Mouse (Mus musculus) myocyte (in vitro differentiated cells): Measurements from ENCODE around the gene Gm11492. TPM values are rescaled to one million over a fixed set of nuclear protein-coding genes. Genes with fewer than 3 reads are reported as not detected.

ENCODE experiments used
- H3K27me3 ChIP-seq: one replicate; pipeline ENCODE4 v1.6.1; 2011; ENCODE audit not compliant: control insufficient read depth, insufficient read depth, insufficient read length
- H3K36me3 ChIP-seq: one replicate; pipeline ENCODE4 v1.6.1; 2011; ENCODE audit not compliant: control insufficient read depth, insufficient read depth
- H3K4me2 ChIP-seq: one replicate; pipeline ENCODE4 v1.6.1; 2011; ENCODE audit warnings: low read depth, control low read depth
- H3K4me3 ChIP-seq: one replicate; pipeline ENCODE4 v1.5.1; 2011; ENCODE audit warnings: mild to moderate bottlenecking, control low read depth, moderate library complexity
- H3K79me2 ChIP-seq: one replicate; pipeline ENCODE4 v1.6.1; 2011; ENCODE audit not compliant: control insufficient read depth, insufficient read depth
- H3ac ChIP-seq: one replicate; pipeline ENCODE4 v1.6.1; 2011; ENCODE audit not compliant: control insufficient read depth, insufficient read length
- CEBPB ChIP-seq: IDR thresholded peaks from 2 replicates; pipeline ENCODE4 v1.6.1; 2011; ENCODE audit warnings: mild to moderate bottlenecking, moderate library complexity; ENCODE audit not compliant: poor library complexity, insufficient read depth, severe bottlenecking
- E2F4 ChIP-seq: IDR thresholded peaks from one replicate; pipeline ENCODE4 v1.6.1; 2011; ENCODE audit warnings: mild to moderate bottlenecking, control low read depth, moderate library complexity; ENCODE audit not compliant: insufficient read depth
- MAX ChIP-seq: IDR thresholded peaks from one replicate; pipeline ENCODE4 v1.6.1; 2011; ENCODE audit warnings: low read depth, mild to moderate bottlenecking, control low read depth
- MYOD1 ChIP-seq, 3 experiments: IDR thresholded peaks; one replicate each; pipeline ENCODE4 v1.6.1; 2011; ENCODE audit warnings: control low read depth in 2 of 3, low read depth in 2 of 3, mild to moderate bottlenecking in 2 of 3, moderate library complexity in 1 of 3; ENCODE audit not compliant: insufficient read length in 2 of 3, control insufficient read depth in 1 of 3
- MYOG ChIP-seq, 3 experiments: IDR thresholded peaks; one replicate each; pipeline ENCODE4 v1.6.1; 2011; ENCODE audit warnings: control low read depth in 2 of 3, low read depth in 2 of 3, mild to moderate bottlenecking in 2 of 3; ENCODE audit not compliant: insufficient read length in 2 of 3, control insufficient read depth in 1 of 3, insufficient read depth in 1 of 3
- POLR2A ChIP-seq: IDR thresholded peaks from one replicate; pipeline ENCODE4 v1.6.1; 2011; ENCODE audit warnings: low read depth, mild to moderate bottlenecking, control low read depth, moderate library complexity; ENCODE audit not compliant: insufficient read length
- POLR2AphosphoS2 ChIP-seq: IDR thresholded peaks from one replicate; pipeline ENCODE4 v1.6.1; 2011; ENCODE audit warnings: low read depth, control low read depth; ENCODE audit not compliant: insufficient read length
- REST ChIP-seq: IDR thresholded peaks from one replicate; pipeline ENCODE4 v1.6.1; 2011; ENCODE audit warnings: mild to moderate bottlenecking, control low read depth, moderate library complexity; ENCODE audit not compliant: insufficient read depth, insufficient read length
- SRF ChIP-seq: IDR thresholded peaks from one replicate; pipeline ENCODE4 v1.6.1; 2011; ENCODE audit warnings: low read depth; ENCODE audit not compliant: control insufficient read depth, insufficient read length
- TCF12 ChIP-seq: IDR thresholded peaks from one replicate; pipeline ENCODE4 v1.6.1; 2011; ENCODE audit warnings: mild to moderate bottlenecking, control low read depth; ENCODE audit not compliant: poor library complexity, insufficient read depth, severe bottlenecking
- TCF3 ChIP-seq: IDR thresholded peaks from one replicate; pipeline ENCODE4 v1.6.1; 2011; ENCODE audit warnings: low read depth, control low read depth; ENCODE audit not compliant: insufficient read length
- USF1 ChIP-seq: IDR thresholded peaks from one replicate; pipeline ENCODE4 v1.6.1; 2011; ENCODE audit warnings: low read depth, mild to moderate bottlenecking, control low read depth, moderate library complexity
- polyA plus RNA-seq: library from polyadenylated mRNA; unstranded; fragments of >200 nt; fragmentation: generic; extraction: Trizol; gene quantifications from one replicate; pipeline ENCODE4 v1.2.1, GENCODE M21; 2012; ENCODE audit warnings: missing spikeins

Gm11492 gene
- polyA plus RNA-seq, 1 experiment: not detected

GRCm38 (mm10) chr11:87583291-87584034, 17.0 kb downstream of the Gm11492 start:
- Histone ChIP-seq H3K4me3 (no peak overlapping the region), H3K79me2 (no peaks in the 10 kb centered on the region), H3K27me3 (peaks cover 2% of the 10 kb centered on the region), H3K4me2 (no peak overlapping the region), H3K36me3 (no peaks in the 10 kb centered on the region), H3ac (no peak overlapping the region)
- TF ChIP-seq POLR2AphosphoS2 (no peak), SRF (no peak)

- Histone ChIP-seq H3K36me3 (no peaks in the 10 kb centered on the region), H3ac (no peak overlapping the region), H3K4me3 (no peak overlapping the region), H3K79me2 (no peaks in the 10 kb centered on the region), H3K4me2 (no peak overlapping the region), H3K27me3 (no peaks in the 10 kb centered on the region)
- TF ChIP-seq REST: no peak
- TF ChIP-seq POLR2A: no peak
- TF ChIP-seq POLR2AphosphoS2: no peak
- no peak for TF ChIP-seq TCF3
- no peak for TF ChIP-seq MAX
- peak in 1 of 3 experiments; percentile 56 for TF ChIP-seq MYOD1 (IDR thresholded peaks at IDR 0.05; ENCODE audit: control insufficient read depth in 1 of 3, insufficient read length in 2 of 3, low read depth in 2 of 3)
- peak in 1 of 3 experiments; percentile 52 for TF ChIP-seq MYOG (IDR thresholded peaks at IDR 0.05; ENCODE audit: control insufficient read depth in 1 of 3, insufficient read depth in 1 of 3, insufficient read length in 2 of 3, low read depth in 2 of 3)
These were observed 18.5 kb downstream of the Gm11492 start for GRCm38 (mm10) chr11:87584711-87585505.

GRCm38 (mm10) chr11:87587211-87587874, 20.9 kb downstream of the Gm11492 start:
- Histone ChIP-seq H3K27me3 (no peaks in the 10 kb centered on the region), H3K4me2 (no peak overlapping the region), H3K36me3 (no peaks in the 10 kb centered on the region), H3K79me2 (peaks cover 7% of the 10 kb centered on the region), H3ac (no peak overlapping the region), H3K4me3 (no peak overlapping the region)
- TF ChIP-seq TCF3 (no peak), POLR2AphosphoS2 (no peak), USF1 (no peak), MYOD1 (IDR thresholded peaks at IDR 0.05; ENCODE audit: control insufficient read depth in 1 of 3, insufficient read length in 2 of 3, low read depth in 2 of 3) (no peak), MYOG (IDR thresholded peaks at IDR 0.05; ENCODE audit: control insufficient read depth in 1 of 3, insufficient read depth in 1 of 3, insufficient read length in 2 of 3, low read depth in 2 of 3) (no peak), REST (no peak), POLR2A (no peak), E2F4 (no peak), CEBPB (no peak), MAX (no peak), TCF12 (no peak), SRF (no peak)

DNA sequence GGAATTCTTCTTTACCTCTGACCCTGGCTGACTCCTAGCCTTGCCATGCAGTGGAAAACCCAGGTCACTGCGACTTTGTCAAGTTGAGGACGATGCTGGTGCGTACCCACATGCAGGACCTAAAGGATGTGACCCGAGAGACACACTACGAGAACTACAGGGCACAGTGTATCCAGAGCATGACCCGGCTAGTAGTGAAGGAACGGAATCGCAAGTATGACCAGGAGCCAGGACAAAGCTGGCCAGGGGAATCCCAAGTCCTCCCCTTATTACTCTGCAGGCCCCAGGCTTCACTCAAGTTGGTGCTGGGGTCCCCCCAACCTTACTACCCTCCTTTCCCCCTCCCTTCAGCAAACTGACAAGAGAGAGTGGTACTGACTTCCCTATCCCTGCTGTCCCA, 23.2 kb downstream of the Gm11492 start:
- no peaks in the 10 kb centered on the region for H3K36me3 ChIP-seq
- H3K4me2 ChIP-seq: no peak overlapping the region
- H3ac ChIP-seq: no peak overlapping the region
- no peak overlapping the region for H3K4me3 ChIP-seq
- H3K27me3 ChIP-seq: no peaks in the 10 kb centered on the region
- peak; percentile 3 for TF ChIP-seq POLR2AphosphoS2
- TF ChIP-seq CEBPB: no peak
- peaks cover 7% of the 10 kb centered on the region for H3K79me2 ChIP-seq

- peak overlapping the region; percentile 97 for H3K4me3 ChIP-seq
- H3K27me3 ChIP-seq: no peaks in the 10 kb centered on the region
- peaks cover 8% of the 10 kb centered on the region for H3K79me2 ChIP-seq
- H3K36me3 ChIP-seq: no peaks in the 10 kb centered on the region
- peak overlapping the region; percentile 93 for H3K4me2 ChIP-seq
- no peak for TF ChIP-seq MYOD1 (IDR thresholded peaks at IDR 0.05; ENCODE audit: control insufficient read depth in 1 of 3, insufficient read length in 2 of 3, low read depth in 2 of 3)
- TF ChIP-seq REST: no peak
- TF ChIP-seq MAX: no peak
- TF ChIP-seq CEBPB: no peak
- TF ChIP-seq E2F4: no peak
- no peak for TF ChIP-seq POLR2AphosphoS2
- TF ChIP-seq TCF3: no peak
- TF ChIP-seq SRF: no peak
- TF ChIP-seq POLR2A: no peak
- TF ChIP-seq USF1: no peak
- H3ac ChIP-seq: peak overlapping the region; percentile 57
These were observed 24.5 kb downstream of the Gm11492 start for GRCm38 (mm10) chr11:87590841-87591525.
